Mouse (Mus musculus): Measurements from ENCODE around the gene Lcp2. TPM values are rescaled to one million over a fixed set of nuclear protein-coding genes. Genes with fewer than 3 reads are reported as not detected.

The Lcp2 gene
- total RNA-seq, 2 experiments from 2014 or later = 4.1 to 5.1 TPM

- DNase-seq (ENCODE audit: low spot score in 2 of 2) = no peak
Measured at GRCm38 (mm10) chr11:34042808-34043207, 3.9 kb upstream of the Lcp2 start.

GRCm38 (mm10) chr11:34047542-34047937 is 820 bp downstream of the Lcp2 start:
- no peak for DNase-seq (ENCODE audit: low spot score in 2 of 2)

- no peak for DNase-seq (ENCODE audit: low spot score in 2 of 2)
Measured at GRCm38 (mm10) chr11:34048375-34049124, 1.8 kb downstream of the Lcp2 start.

- DNase-seq (ENCODE audit: low spot score in 2 of 2) = no peak
Measured at GRCm38 (mm10) chr11:34049125-34049379, 2.3 kb downstream of the Lcp2 start.

GRCm38 (mm10) chr11:34050063-34050462 is 3.3 kb downstream of the Lcp2 start:
- no peak for DNase-seq (ENCODE audit: low spot score in 2 of 2)

- no peak for DNase-seq (ENCODE audit: low spot score in 2 of 2)
Measured at GRCm38 (mm10) chr11:34050643-34051042, 3.9 kb downstream of the Lcp2 start.

- DNase-seq (ENCODE audit: low spot score in 2 of 2) = no peak
Measured at GRCm38 (mm10) chr11:34053031-34053818, 6.5 kb downstream of the Lcp2 start.

GRCm38 (mm10) chr11:34054031-34054727 is 7.5 kb downstream of the Lcp2 start:
- DNase-seq (ENCODE audit: low spot score in 2 of 2) = no peak

- DNase-seq (ENCODE audit: low spot score in 2 of 2) = no peak
Measured at GRCm38 (mm10) chr11:34056715-34057114, 10.0 kb downstream of the Lcp2 start.

- DNase-seq (ENCODE audit: low spot score in 2 of 2) = no peak
Measured at GRCm38 (mm10) chr11:34058332-34058731, 11.6 kb downstream of the Lcp2 start.

GRCm38 (mm10) chr11:34058960-34059359 is 12.2 kb downstream of the Lcp2 start:
- no peak for DNase-seq (ENCODE audit: low spot score in 2 of 2)

- no peak for DNase-seq (ENCODE audit: low spot score in 2 of 2)
Measured at GRCm38 (mm10) chr11:34061740-34062139, 15.0 kb downstream of the Lcp2 start.

GRCm38 (mm10) chr11:34063257-34063656 is 16.5 kb downstream of the Lcp2 start:
- no peak for DNase-seq (ENCODE audit: low spot score in 2 of 2)

GRCm38 (mm10) chr11:34063702-34064485 is 17.2 kb downstream of the Lcp2 start:
- DNase-seq (ENCODE audit: low spot score in 2 of 2) = no peak

GRCm38 (mm10) chr11:34070596-34070995 is 23.9 kb downstream of the Lcp2 start:
- DNase-seq (ENCODE audit: low spot score in 2 of 2) = no peak

GRCm38 (mm10) chr11:34072309-34072708 is 25.6 kb downstream of the Lcp2 start:
- DNase-seq (ENCODE audit: low spot score in 2 of 2) = no peak

- peak; percentile 39 to 48 for DNase-seq (ENCODE audit: low spot score in 2 of 2)
Measured at GRCm38 (mm10) chr11:34073776-34074175, 27.1 kb downstream of the Lcp2 start.

GRCm38 (mm10) chr11:34077870-34078269 is 31.1 kb downstream of the Lcp2 start:
- peak in 1 of 2 experiments; percentile 13 for DNase-seq (ENCODE audit: low spot score in 2 of 2)

GRCm38 (mm10) chr11:34078581-34078980 is 31.9 kb downstream of the Lcp2 start:
- no peak for DNase-seq (ENCODE audit: low spot score in 2 of 2)

GRCm38 (mm10) chr11:34079542-34080464 is 33.1 kb downstream of the Lcp2 start:
- DNase-seq (ENCODE audit: low spot score in 2 of 2) = no peak
